Mouse (Mus musculus): ENCODE results near the gene Gm21992. TPM values are rescaled to one million over a fixed set of nuclear protein-coding genes. Genes with fewer than 3 reads are reported as not detected.
"Not testable (repeated sequence)": the region's sequence is repeated elsewhere in the genome, so short reads cannot be mapped to it uniquely, and the experiment has no call there.

Gene Gm21992
- total RNA-seq, 1 experiment from 2014 or later = 15.1 TPM

DNA sequence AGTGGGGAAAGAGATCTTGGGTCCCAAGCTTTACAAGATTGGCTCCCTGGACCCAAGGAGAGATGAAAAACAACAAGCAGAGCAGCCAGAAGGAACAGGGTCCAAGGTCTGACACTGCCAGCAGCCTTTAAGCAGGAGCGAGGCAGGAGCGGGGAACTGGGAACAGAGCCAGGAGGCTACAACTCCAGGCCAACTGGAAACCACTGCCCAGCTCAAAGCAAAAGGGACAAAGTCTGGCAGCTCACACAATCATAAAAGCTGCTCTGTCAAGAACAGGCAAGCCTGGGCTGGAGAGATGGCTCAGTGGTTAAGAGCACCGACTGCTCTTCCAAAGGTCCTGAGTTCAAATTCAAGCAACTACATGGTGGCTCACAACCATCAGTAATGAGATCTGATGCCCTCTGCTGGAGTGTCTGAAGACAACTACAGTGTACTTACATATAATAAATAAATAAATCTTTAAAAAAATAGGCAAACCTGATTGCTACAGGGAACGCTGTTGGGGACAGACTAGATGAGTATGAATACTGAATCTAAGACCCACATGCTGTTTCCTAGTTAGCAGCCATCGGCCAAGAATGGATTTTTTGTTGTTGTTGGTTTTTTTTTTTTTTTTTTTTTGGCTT, 9.4 kb upstream of the Gm21992 start:
- no peak for ATAC-seq (replicated peaks; ENCODE audit: insufficient number of reproducible peaks, low FRiP score, low TSS enrichment, poor library complexity, severe bottlenecking)

- no peak for ATAC-seq (replicated peaks; ENCODE audit: insufficient number of reproducible peaks, low FRiP score, low TSS enrichment, poor library complexity, severe bottlenecking)
Observed at GRCm38 (mm10) chr19:4817182-4817835, 5.9 kb upstream of the Gm21992 start.

DNA sequence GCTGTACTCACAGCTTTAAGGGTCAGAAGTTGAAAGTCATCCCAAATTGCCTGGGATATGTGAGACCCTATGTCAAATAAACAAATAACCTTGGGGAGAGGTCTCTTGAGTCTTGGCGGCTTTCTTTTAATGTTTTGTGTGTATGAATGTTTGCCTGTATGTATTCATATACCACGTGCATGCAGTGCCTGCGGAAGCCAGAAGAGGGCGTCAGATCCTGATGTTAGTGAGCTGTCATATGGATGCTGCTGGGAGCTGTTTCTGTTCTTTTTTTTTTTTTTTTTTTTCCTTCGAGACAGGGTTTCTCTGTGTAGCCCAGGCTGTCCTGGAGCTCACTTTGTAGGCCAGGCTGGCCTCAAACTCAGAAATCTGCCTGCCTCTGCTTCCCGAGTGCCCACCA, 1.6 kb upstream of the Gm21992 start:
- ATAC-seq (replicated peaks; ENCODE audit: insufficient number of reproducible peaks, low FRiP score, low TSS enrichment, poor library complexity, severe bottlenecking) = no peak

DNA sequence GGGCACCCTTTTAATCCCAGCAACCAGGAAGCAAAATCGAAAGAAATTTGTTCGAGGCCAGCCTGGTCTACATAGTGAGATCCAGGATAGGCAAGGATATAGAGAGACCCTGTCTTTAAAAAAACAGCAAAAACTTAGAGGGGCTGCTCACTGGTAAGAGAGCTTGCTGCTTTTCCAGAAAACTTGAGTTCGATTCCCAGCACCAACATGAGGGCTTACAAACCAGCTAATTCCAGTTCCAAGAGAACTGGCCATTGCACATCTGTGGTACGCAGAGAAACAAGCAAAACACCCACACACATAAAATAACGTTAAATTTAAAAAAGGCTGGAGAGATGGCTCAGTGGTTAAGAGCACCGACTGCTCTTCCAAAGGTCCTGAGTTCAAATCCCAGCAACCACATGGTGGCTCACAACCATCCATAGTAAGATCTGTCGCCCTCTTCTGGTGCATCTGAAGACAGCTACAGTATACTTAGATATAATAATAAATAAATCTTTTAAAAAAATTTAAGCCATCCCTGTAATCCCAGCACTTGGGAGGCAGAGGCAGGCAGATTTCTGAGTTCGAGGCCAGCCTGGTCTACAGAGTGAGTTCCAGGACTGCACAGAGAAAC, 1.0 kb upstream of the Gm21992 start:
- ATAC-seq (replicated peaks; ENCODE audit: insufficient number of reproducible peaks, low FRiP score, low TSS enrichment, poor library complexity, severe bottlenecking) = not testable (repeated sequence)

GRCm38 (mm10) chr19:4811909-4812242, 464 bp upstream of the Gm21992 start:
- ATAC-seq (replicated peaks; ENCODE audit: insufficient number of reproducible peaks, low FRiP score, low TSS enrichment, poor library complexity, severe bottlenecking) = no peak

GRCm38 (mm10) chr19:4810746-4811062, 708 bp downstream of the Gm21992 start:
- ATAC-seq (replicated peaks; ENCODE audit: insufficient number of reproducible peaks, low FRiP score, low TSS enrichment, poor library complexity, severe bottlenecking) = no peak

GRCm38 (mm10) chr19:4810309-4810708, 1.1 kb downstream of the Gm21992 start:
- no peak for ATAC-seq (replicated peaks; ENCODE audit: insufficient number of reproducible peaks, low FRiP score, low TSS enrichment, poor library complexity, severe bottlenecking)

DNA sequence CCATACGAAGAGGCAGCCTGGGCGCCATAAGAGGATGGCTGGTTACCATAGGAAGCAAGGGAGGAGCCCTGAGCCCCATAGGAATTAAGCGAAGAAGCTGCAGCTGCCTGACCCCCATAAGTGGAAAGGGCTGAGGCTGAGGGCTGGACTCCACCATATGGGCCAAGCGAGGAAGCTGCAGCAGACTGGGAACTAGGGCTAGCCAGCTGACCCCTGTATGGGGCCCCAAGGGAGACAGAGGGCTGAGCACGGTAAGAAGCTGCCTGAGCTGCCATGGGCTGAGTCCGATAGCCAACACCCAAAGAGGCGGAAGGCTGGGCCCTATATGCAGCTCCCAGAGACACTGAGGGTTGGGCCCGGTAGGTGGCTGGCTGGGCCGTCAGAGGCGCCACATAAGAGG, 8.1 kb downstream of the Gm21992 start:
- ATAC-seq (replicated peaks; ENCODE audit: insufficient number of reproducible peaks, low FRiP score, low TSS enrichment, poor library complexity, severe bottlenecking) = no peak

GRCm38 (mm10) chr19:4802691-4803091, 8.7 kb downstream of the Gm21992 start:
- no peak for ATAC-seq (replicated peaks; ENCODE audit: insufficient number of reproducible peaks, low FRiP score, low TSS enrichment, poor library complexity, severe bottlenecking)

DNA sequence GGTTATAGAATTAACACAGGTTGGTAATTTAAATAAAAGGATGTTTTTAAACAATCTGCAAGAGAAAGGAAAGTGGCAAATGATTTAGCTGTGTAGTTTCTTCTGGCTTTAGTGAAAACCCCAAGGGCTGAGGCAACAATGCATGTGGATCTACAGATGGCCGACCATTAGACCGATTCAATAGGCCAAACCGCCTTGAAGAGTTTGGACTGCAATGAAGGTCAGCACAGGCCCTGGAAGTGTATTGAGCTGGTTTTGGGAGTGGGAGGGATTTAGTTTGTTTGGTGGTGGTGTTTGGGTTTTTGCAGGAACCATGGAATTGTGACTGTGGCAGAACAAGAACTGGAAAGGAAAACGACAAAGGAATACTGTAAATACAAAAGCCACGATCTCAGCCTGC, 12.3 kb downstream of the Gm21992 start:
- no peak for ATAC-seq (replicated peaks; ENCODE audit: insufficient number of reproducible peaks, low FRiP score, low TSS enrichment, poor library complexity, severe bottlenecking)

GRCm38 (mm10) chr19:4797846-4798245, 13.6 kb downstream of the Gm21992 start:
- ATAC-seq (replicated peaks; ENCODE audit: insufficient number of reproducible peaks, low FRiP score, low TSS enrichment, poor library complexity, severe bottlenecking) = no peak

- ATAC-seq (replicated peaks; ENCODE audit: insufficient number of reproducible peaks, low FRiP score, low TSS enrichment, poor library complexity, severe bottlenecking) = no peak
Observed at GRCm38 (mm10) chr19:4795929-4796328, 15.5 kb downstream of the Gm21992 start.

- peak; percentile 99 for ATAC-seq (replicated peaks; ENCODE audit: insufficient number of reproducible peaks, low FRiP score, low TSS enrichment, poor library complexity, severe bottlenecking)
Observed at GRCm38 (mm10) chr19:4793831-4794422, 17.5 kb downstream of the Gm21992 start, which contains the start of gene Rbm4. Gene Rbm4, minus strand, starts transcription at chr19:4793901.

DNA sequence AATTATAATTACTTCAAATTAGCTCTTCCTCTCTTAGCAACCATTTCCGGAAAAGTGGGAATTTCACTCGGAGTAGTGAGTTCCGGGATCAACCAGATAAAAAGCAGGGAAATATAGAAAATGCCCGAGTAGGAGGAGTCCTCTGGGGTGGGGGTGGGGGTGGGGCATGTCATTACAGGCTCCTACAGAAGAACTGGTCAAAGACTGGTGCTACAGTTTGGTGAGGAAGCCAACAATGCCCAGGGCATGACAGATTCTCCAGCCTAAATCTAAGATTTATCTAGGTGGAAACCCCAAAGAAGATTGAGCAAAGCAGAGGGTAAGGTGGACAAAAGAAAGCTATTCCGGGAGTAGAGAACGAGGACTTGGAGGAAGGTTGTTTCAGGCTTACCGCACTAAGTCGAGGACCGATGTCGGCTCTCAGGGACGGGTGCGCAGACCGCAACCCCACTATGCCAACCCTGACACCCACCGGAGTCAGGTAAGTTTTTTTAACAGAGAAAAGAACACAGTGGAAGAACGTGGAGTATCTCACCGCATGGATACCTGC, 18.1 kb downstream of the Gm21992 start:
- no peak for ATAC-seq (replicated peaks; ENCODE audit: insufficient number of reproducible peaks, low FRiP score, low TSS enrichment, poor library complexity, severe bottlenecking)

DNA sequence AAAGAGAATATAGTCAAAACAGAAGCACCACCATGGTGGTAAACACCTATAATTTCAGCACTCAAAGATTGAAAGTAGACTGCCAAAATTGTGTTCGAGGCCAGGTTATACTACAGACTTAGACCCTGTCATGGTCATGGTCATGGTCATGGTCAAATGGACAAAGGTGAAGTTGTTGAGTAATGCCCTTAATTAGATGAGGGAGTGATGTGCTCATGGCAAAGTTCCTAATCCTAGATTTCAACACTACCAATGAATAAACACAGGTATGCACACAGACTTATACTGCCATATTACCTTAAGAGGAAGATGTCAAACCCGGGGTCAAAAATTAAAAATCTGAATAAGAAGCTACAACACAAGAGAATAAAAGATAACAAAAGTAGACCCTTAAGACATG, 25.1 kb downstream of the Gm21992 start:
- ATAC-seq (replicated peaks; ENCODE audit: insufficient number of reproducible peaks, low FRiP score, low TSS enrichment, poor library complexity, severe bottlenecking) = no peak

- ATAC-seq (replicated peaks; ENCODE audit: insufficient number of reproducible peaks, low FRiP score, low TSS enrichment, poor library complexity, severe bottlenecking) = no peak
Observed at GRCm38 (mm10) chr19:4785206-4785605, 26.2 kb downstream of the Gm21992 start.

- ATAC-seq (replicated peaks; ENCODE audit: insufficient number of reproducible peaks, low FRiP score, low TSS enrichment, poor library complexity, severe bottlenecking) = no peak
Observed at GRCm38 (mm10) chr19:4782891-4783290, 28.5 kb downstream of the Gm21992 start.

- no peak for ATAC-seq (replicated peaks; ENCODE audit: insufficient number of reproducible peaks, low FRiP score, low TSS enrichment, poor library complexity, severe bottlenecking)
Observed at GRCm38 (mm10) chr19:4772785-4773184, 38.6 kb downstream of the Gm21992 start.

- no peak for ATAC-seq (replicated peaks; ENCODE audit: insufficient number of reproducible peaks, low FRiP score, low TSS enrichment, poor library complexity, severe bottlenecking)
Observed at GRCm38 (mm10) chr19:4767507-4768148, 43.8 kb downstream of the Gm21992 start.
